Mouse (Mus musculus) gastrocnemius, postnatal 14 days (tissue): ENCODE results near the gene Shld2. TPM values are rescaled to one million over a fixed set of nuclear protein-coding genes. Genes with fewer than 3 reads are reported as not detected.
A peak's percentile ranks its signal among the peaks of the same experiment; 100 is the strongest.

Source experiments
- DNase-seq: peaks from one replicate; pipeline ENCODE4 v3.0.0; 2021; ENCODE audit warnings: mixed read lengths
- intact Hi-C: fragments of 180-260 bp; cut with DNase I; formaldehyde crosslinking; loops from one replicate; pipeline ENCODE4 v1.15.1; 2025; ENCODE audit warnings: low total_unique reads
- long read RNA-seq, 2 experiments: library from polyadenylated mRNA; stranded (forward); transcript quantifications; one replicate each; pipeline ENCODE4 v2.0.0; 2021
- total RNA-seq, 2 experiments: library from RNA; stranded (reverse); gene quantifications; 2 replicates each; pipeline ENCODE4 v1.2.3; 2021

Gene Shld2
- 1 to 10 TPM; 6.8 to 7.0 TPM for total RNA-seq
- long read RNA-seq, experiment 1, partial matches to known transcripts, result 0 of 2 reads
- long read RNA-seq, experiment 1, other reads (novel, unspliced or antisense), result 2 of 2 reads
- long read RNA-seq, experiment 2, partial matches to known transcripts, result 0 of 7 reads
- long read RNA-seq, experiment 2, other reads (novel, unspliced or antisense), result 7 of 7 reads

DNA sequence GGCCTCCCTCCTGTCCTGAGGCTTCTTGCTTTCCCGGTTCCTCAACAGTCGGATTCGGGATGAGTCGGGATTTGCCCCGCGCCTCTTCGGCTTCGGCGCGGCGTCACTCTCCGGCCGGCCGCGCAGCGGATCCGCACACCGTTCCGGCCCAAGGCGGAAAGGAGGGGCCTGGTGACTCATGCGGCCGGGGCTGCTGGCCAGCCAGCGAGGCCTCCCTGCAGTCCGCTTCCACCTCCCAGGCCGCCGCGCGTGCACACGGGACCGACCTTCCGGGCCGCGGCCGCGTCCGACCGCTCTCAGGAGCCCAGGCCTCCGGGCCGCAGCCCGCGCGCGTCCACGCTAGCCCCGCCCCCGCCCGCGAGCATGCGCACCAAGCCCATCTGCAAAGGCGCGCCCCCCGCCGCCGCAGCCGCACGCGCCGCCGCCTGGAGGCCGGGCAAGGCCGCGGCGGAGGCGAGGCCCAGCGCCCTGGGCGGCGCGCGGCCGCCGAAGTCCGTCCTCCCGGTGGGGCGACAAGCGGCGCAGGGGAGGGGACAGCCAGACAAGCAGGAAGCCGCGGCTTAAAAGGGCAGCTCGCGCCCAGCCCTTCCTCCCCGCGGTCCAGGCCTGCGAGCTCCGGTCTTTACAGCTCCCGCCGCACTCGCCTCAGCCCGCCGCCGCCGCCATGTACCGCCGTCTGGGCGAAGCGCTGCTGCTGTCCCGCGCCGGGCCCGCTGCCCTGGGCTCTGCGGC lies at the start of gene Shld2, which contains the start of gene Glud1:
TSS of gene Shld2 (minus strand) at position 260 of the 732 bp plus-strand sequence.
TSS of gene Glud1 (plus strand) at position 494 of the 732 bp plus-strand sequence.
- intact Hi-C loops, result no loop called here

GRCm38 (mm10) chr14:34359676-34360244 lies 49.5 kb upstream of the Shld2 start:
- intact Hi-C loops, result loop anchor here (5.0 kb wide), 1 partner anchor 82 kb away; no protein-coding TSS in a partner anchor
- no peak for DNase-seq

More for the DNA sequence above, at the start of gene Shld2, which contains the start of gene Glud1:
- peak; percentile 97 for DNase-seq

- intact Hi-C loops, result no loop called here
- DNase-seq, result no peak
These were observed 47.6 kb upstream of the Shld2 start for GRCm38 (mm10) chr14:34357671-34358455.

GRCm38 (mm10) chr14:34355301-34355700 lies 45.0 kb upstream of the Shld2 start, which contains the start of gene Fam25c:
Gene Fam25c (minus strand): TSS chr14:34355433.
- intact Hi-C loops, result no loop called here
- no peak for DNase-seq

DNA sequence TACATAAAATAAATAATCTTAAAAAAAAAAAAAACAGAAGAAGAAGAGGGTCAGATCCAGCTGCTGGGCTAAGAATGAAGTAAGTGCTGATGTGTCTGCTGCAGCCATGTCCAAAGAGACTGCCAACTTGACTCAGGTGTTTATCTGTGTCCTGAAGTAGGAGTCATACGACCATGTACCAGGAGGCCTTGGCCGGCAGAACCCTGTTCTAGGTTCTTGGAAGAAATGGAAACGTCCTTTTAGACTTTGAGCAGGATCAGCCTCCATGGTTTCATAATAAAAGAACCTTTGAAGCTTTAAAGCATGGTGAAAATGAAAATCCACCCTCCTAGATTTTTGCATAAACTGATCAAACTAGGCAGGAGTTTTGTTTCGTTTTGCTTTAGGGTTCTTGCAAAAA lies 44.2 kb upstream of the Shld2 start:
- no peak for DNase-seq
- intact Hi-C loops, result no loop called here

- DNase-seq, result no peak
- intact Hi-C loops, result no loop called here
These were observed 43.0 kb upstream of the Shld2 start for GRCm38 (mm10) chr14:34353326-34353725.

GRCm38 (mm10) chr14:34352523-34352922 lies 42.2 kb upstream of the Shld2 start:
- intact Hi-C loops, result no loop called here
- DNase-seq, result no peak

DNA sequence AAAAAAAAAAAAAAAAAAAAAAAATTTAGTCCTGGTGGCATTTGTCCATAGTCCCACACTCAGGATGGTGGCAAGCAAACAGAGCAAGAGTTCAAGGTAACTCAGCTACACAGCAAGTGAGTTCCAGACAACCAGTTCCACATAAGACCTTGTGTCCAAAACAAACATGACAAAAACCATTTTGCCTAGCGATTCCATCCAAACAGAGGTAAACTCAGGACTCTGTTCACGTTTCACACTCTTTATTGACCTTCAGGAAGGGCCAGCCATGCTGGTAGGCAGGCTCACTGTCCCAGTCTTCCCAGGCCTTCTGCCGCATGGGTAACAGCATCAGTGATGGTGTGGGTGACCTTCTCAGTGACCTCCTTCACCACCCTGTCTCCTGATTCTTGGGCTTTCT lies 41.4 kb upstream of the Shld2 start:
- no peak for DNase-seq
- intact Hi-C loops, result no loop called here

DNA sequence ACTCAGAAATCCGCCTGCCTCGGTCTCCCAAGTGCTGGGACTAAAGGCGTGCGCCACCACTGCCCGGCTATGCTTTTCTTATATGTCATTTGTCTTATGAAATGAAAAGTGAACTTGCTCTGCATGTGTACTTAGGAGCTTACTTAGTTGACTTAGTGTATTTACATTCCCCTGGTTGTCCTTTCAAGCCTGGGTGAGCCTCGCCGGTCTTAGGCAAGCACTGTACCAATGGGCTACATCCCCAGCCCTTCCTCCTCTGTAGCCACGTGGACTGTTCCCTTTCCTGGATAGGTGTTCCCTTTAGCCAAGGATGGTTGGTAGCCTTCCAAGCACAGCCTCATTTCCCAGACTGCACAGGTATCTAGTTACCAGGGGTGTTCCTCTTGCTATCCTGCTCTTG lies 38.7 kb upstream of the Shld2 start:
- intact Hi-C loops, result no loop called here
- no peak for DNase-seq

GRCm38 (mm10) chr14:34348301-34348700 lies 38.0 kb upstream of the Shld2 start:
- DNase-seq, result no peak
- intact Hi-C loops, result no loop called here

GRCm38 (mm10) chr14:34347084-34347483 lies 36.8 kb upstream of the Shld2 start:
- no peak for DNase-seq
- intact Hi-C loops, result no loop called here

DNA sequence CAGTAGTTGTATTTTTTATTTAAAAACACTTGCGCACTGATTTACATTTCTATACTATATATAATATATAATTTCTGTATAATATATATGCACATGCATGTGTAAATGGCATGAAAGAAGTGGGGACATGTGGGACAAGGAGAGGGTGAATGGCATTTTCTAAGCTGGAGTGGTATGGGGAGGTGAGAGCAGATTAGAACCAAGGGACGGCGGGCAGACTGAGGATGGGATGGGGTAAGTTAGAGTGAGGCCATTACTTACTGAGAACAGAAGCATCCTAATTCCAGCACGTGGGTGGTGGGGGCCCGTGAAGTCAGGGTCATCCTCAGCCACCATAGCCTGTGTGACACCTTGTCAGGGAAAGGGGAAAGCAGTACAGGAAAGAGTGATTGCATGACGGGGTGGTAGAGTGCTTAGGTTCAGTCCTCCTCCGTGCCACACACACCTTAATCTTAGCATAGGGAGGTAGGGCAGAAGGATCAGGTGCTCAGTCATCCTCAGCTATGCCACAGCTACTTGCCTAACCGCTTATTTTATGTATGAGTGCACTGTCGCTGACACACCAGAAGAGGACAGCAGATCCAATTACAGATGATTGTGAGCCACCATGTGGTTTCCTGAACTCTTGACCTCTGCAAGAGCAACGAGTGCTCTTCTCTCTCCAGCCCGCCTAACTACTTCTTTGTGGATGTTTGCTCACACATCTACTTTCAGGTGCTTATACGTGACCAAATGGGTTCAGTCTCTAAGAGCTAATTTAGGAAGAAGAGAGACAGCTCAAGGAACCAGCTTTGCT lies 35.7 kb upstream of the Shld2 start:
- DNase-seq, result no peak
- intact Hi-C loops, result no loop called here

- DNase-seq, result no peak
- intact Hi-C loops, result no loop called here
These were observed 34.1 kb upstream of the Shld2 start for GRCm38 (mm10) chr14:34344361-34344760.

- no peak for DNase-seq
- intact Hi-C loops, result no loop called here
These were observed 32.8 kb upstream of the Shld2 start for GRCm38 (mm10) chr14:34343078-34343477.

- DNase-seq, result no peak
- intact Hi-C loops, result no loop called here
These were observed 31.7 kb upstream of the Shld2 start for GRCm38 (mm10) chr14:34341993-34342392.

GRCm38 (mm10) chr14:34339446-34339845 lies 29.2 kb upstream of the Shld2 start:
- intact Hi-C loops, result no loop called here
- no peak for DNase-seq

DNA sequence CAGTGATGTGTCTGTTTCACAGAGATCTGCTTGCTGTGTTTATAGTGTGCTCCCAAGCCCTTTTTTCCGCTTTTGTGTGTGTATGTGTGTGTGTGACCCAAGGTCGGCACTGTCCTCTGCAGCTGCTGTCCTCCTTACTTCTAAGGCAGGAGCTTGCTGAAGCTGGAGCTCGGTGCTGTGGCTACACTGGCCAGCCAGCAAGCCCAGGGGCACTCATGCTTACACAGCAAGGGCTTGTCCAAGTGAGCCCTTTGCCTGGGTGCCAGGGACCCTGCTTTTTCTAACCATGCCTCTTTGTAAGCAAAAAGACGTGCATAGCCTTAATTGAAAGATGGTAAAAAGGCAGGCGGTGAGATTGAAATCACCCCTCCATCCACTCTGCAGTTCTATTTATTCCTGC lies 22.2 kb upstream of the Shld2 start:
- intact Hi-C loops, result no loop called here
- DNase-seq, result no peak

DNA sequence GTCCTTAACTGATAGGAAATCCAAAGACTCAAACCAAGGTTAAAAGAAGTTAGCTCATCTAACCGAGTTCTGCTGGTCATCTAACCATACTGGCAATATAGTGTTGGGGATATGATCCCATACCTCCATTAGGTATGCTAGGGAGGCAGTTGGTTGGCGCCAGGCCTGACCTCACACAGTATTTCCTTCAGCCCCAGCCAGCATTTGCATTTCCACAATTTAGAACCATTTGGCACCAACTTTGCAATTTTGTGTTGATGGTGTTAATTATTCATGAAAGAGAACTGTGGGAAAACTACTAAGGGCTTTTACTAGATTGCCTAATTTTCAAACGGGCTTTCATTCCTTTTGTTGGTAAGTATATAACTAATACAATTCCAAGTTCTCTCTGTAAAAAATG lies 21.6 kb upstream of the Shld2 start:
- no peak for DNase-seq
- intact Hi-C loops, result no loop called here

DNA sequence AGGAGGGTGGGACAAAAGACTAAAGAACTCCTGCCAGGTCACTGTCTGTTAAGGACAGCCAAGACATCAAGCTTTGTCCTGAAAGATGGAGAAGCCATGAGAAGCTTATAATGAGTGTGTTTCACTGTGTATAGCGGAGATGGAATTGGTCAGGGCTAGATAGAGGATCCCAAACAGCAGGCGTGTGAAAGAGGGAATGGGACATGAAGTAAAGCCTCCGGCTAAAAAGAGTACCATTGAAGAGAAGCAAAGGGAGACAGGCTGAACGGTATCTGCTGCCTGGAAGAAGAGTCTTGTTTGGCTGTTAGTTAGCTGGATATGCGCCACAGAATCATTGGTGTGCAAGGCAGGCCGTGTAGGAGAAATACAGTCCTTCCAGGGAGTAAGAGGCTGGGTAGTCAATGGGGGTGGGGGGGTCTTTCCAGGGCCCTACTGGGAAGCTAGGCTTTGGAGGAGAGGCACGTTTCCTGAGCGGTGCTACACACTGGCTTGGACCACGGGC lies 20.4 kb upstream of the Shld2 start:
- no peak for DNase-seq
- intact Hi-C loops, result no loop called here
